Mouse (Mus musculus) ES-Bruce4 (cell line): ENCODE data around the gene Mvb12b. TPM values are rescaled to one million over a fixed set of nuclear protein-coding genes. Genes with fewer than 3 reads are reported as not detected.

Source experiments
- H3K27ac ChIP-seq: 2 replicates; pipeline ENCODE4 v1.5.1; 2012; ENCODE audit warnings: low read length, inconsistent platforms; ENCODE audit not compliant: insufficient read depth
- H3K27me3 ChIP-seq: 2 replicates; pipeline ENCODE4 v1.6.1; 2012; ENCODE audit warnings: mild to moderate bottlenecking, low read length, inconsistent platforms; ENCODE audit not compliant: control insufficient read depth, poor library complexity, insufficient read depth, severe bottlenecking
- H3K36me3 ChIP-seq: 2 replicates; pipeline ENCODE4 v1.6.1; 2012; ENCODE audit warnings: inconsistent platforms, mild to moderate bottlenecking, low read length, moderate library complexity; ENCODE audit not compliant: control insufficient read depth, poor library complexity, insufficient read depth, severe bottlenecking
- H3K4me1 ChIP-seq: one replicate; pipeline ENCODE4 v1.8.1; 2011; ENCODE audit warnings: low read length; ENCODE audit not compliant: control insufficient read depth, insufficient read depth
- H3K4me3 ChIP-seq: 2 replicates; pipeline ENCODE4 v1.5.1; 2011; ENCODE audit warnings: low read depth, mild to moderate bottlenecking, low read length
- H3K9ac ChIP-seq: 2 replicates; pipeline ENCODE4 v1.6.1; 2012; ENCODE audit warnings: low read depth, mild to moderate bottlenecking, inconsistent platforms; ENCODE audit not compliant: poor library complexity, severe bottlenecking
- H3K9me3 ChIP-seq: replicated peaks from 2 replicates; pipeline ENCODE4 v1.6.1; 2012; ENCODE audit warnings: mild to moderate bottlenecking, low read length, inconsistent platforms; ENCODE audit not compliant: control insufficient read depth, poor library complexity, insufficient read depth, severe bottlenecking
- CTCF ChIP-seq: IDR thresholded peaks from one replicate; pipeline ENCODE4 v1.8.1; 2011; ENCODE audit warnings: low read depth, low read length
- EP300 ChIP-seq: IDR thresholded peaks from 2 replicates; pipeline ENCODE4 v1.6.1; 2011; ENCODE audit warnings: low read depth, low read length; ENCODE audit not compliant: insufficient read depth
- POLR2A ChIP-seq: IDR thresholded peaks from one replicate; pipeline ENCODE4 v1.8.1; 2011; ENCODE audit warnings: low read length; ENCODE audit not compliant: insufficient read depth
- polyA plus RNA-seq: library from polyadenylated mRNA; stranded (reverse); fragments of >200 nt; gene quantifications from 2 replicates; pipeline ENCODE4 v1.2.4, GENCODE M21; 2011; ENCODE audit warnings: low read depth; ENCODE audit not compliant: missing spikeins, insufficient read depth, insufficient read length

Mvb12b gene
- polyA plus RNA-seq, 1 experiment: 11.5 TPM

- H3K4me3 ChIP-seq: no peak overlapping the region
- no peak overlapping the region for H3K9ac ChIP-seq
- peaks cover 3% of the 10 kb centered on the region for H3K4me1 ChIP-seq
- H3K9me3 ChIP-seq: no peaks in the 10 kb centered on the region
- no peaks in the 10 kb centered on the region for H3K27me3 ChIP-seq
- TF ChIP-seq CTCF: no peak
- TF ChIP-seq EP300: no peak
- TF ChIP-seq POLR2A: no peak
- H3K27ac ChIP-seq: no peak overlapping the region
- no peaks in the 10 kb centered on the region for H3K36me3 ChIP-seq
Measured at GRCm38 (mm10) chr2:33874367-33874766, 13.4 kb downstream of the Mvb12b start.

- Histone ChIP-seq H3K27me3 (no peaks in the 10 kb centered on the region), H3K36me3 (no peaks in the 10 kb centered on the region), H3K27ac (no peak overlapping the region), H3K4me1 (peaks cover 3% of the 10 kb centered on the region), H3K4me3 (no peak overlapping the region), H3K9me3 (no peaks in the 10 kb centered on the region), H3K9ac (no peak overlapping the region)
- TF ChIP-seq CTCF (no peak), EP300 (no peak), POLR2A (no peak)
Measured at GRCm38 (mm10) chr2:33873501-33873900, 14.2 kb downstream of the Mvb12b start.

GRCm38 (mm10) chr2:33872841-33873271, 14.9 kb downstream of the Mvb12b start:
- no peak overlapping the region for H3K27ac ChIP-seq
- H3K27me3 ChIP-seq: no peaks in the 10 kb centered on the region
- no peak overlapping the region for H3K9ac ChIP-seq
- peaks cover 3% of the 10 kb centered on the region for H3K4me1 ChIP-seq
- H3K9me3 ChIP-seq: no peaks in the 10 kb centered on the region
- H3K4me3 ChIP-seq: no peak overlapping the region
- H3K36me3 ChIP-seq: no peaks in the 10 kb centered on the region
- TF ChIP-seq POLR2A: no peak
- no peak for TF ChIP-seq EP300

- no peaks in the 10 kb centered on the region for H3K27me3 ChIP-seq
- TF ChIP-seq POLR2A: no peak
- no peak for TF ChIP-seq EP300
- TF ChIP-seq CTCF: no peak
- no peak overlapping the region for H3K9ac ChIP-seq
- H3K36me3 ChIP-seq: no peaks in the 10 kb centered on the region
- H3K4me3 ChIP-seq: no peak overlapping the region
- no peak overlapping the region for H3K27ac ChIP-seq
- no peaks in the 10 kb centered on the region for H3K9me3 ChIP-seq
- peaks cover 3% of the 10 kb centered on the region for H3K4me1 ChIP-seq
Measured at GRCm38 (mm10) chr2:33871181-33871520, 16.6 kb downstream of the Mvb12b start.

- TF ChIP-seq EP300 (no peak), CTCF (no peak), POLR2A (no peak)
- Histone ChIP-seq H3K27ac (no peak overlapping the region), H3K4me3 (no peak overlapping the region), H3K9me3 (no peaks in the 10 kb centered on the region), H3K4me1 (peaks cover 1% of the 10 kb centered on the region), H3K9ac (no peak overlapping the region), H3K36me3 (no peaks in the 10 kb centered on the region), H3K27me3 (no peaks in the 10 kb centered on the region)
Measured at GRCm38 (mm10) chr2:33870369-33871180, 17.2 kb downstream of the Mvb12b start.

- no peaks in the 10 kb centered on the region for H3K27me3 ChIP-seq
- TF ChIP-seq CTCF: no peak
- no peak for TF ChIP-seq POLR2A
- no peak for TF ChIP-seq EP300
- H3K9ac ChIP-seq: no peak overlapping the region
- no peak overlapping the region for H3K4me3 ChIP-seq
- H3K4me1 ChIP-seq: no peaks in the 10 kb centered on the region
- no peaks in the 10 kb centered on the region for H3K36me3 ChIP-seq
- H3K9me3 ChIP-seq: no peaks in the 10 kb centered on the region
- H3K27ac ChIP-seq: no peak overlapping the region
Measured at GRCm38 (mm10) chr2:33869689-33870343, 17.9 kb downstream of the Mvb12b start.
